ENCODE assay signal across 8 mouse cellular contexts in the genomic region with DNA sequence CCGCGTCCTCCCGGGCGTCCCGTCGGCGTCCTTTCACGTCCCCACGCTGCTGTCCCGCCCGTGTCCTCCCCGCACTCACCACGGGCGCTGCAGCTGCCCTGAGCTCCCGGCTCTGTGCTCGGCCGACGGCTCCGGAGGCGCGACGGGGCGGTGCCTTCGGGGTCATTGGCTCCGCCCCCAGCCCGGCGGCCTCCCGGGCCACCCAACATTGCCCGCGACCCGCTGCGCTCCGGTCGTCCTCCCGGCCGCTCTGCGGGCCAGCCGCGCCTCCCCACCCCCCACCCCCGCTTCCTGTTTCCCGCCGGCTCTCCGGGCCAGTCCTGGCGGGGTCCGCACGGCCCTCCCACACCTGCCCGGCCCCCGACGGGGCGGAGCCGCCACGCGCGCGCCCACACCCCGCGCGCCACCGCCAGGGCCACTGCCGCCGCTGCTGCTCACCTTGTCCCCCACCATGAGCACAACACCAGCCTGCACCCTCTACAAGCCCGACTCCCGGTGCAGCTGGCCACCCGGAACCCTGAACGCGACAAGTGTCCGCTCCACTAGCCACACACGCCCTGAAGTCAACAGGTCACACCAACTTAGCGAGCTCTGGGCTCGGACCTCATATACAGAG. TPM values are rescaled to one million over a fixed set of nuclear protein-coding genes. Genes with fewer than 3 reads are reported as not detected.
A peak's percentile ranks its signal among the peaks of the same experiment; 100 is the strongest.
DNase-seq lines count a peak whose midpoint lies in the region; ATAC-seq and TF ChIP-seq lines count a peak whose summit lies in the region.

A gene (minus strand): TSS at position 267 of the 616 bp plus-strand sequence.

- peak within 1 kb of the TSS; percentile 33 for H3K27ac ChIP-seq in spleen, adult 2 months (ENCODE audit: insufficient read depth, low read length)
- 0 out of 2 replicates have a peak within 1 kb of the TSS, but pooled peaks have one; percentile 44 for H3K27ac ChIP-seq in embryonic facial prominence, embryonic 15.5 days (replicated peaks)
- H3K27ac ChIP-seq in stomach, embryonic 16.5 days (ENCODE audit: low read length), result peak within 1 kb of the TSS; percentile 75

- no peaks in the 10 kb centered on the region for H3K9me3 ChIP-seq in embryonic facial prominence, embryonic 15.5 days (replicated peaks)
- H3K9me3 ChIP-seq in megakaryocyte, embryonic 14.5 days, result no peaks in the 10 kb centered on the region
- no peaks in the 10 kb centered on the region for H3K9me3 ChIP-seq in stomach, embryonic 16.5 days (replicated peaks; ENCODE audit: control insufficient read depth, low read length)

- no peak for TF ChIP-seq POLR2A in spleen, adult 2 months (IDR thresholded peaks at IDR 0.05; ENCODE audit: low read depth, low read length)

- TF ChIP-seq CTCF in spleen, adult 2 months (IDR thresholded peaks at IDR 0.05; ENCODE audit: extremely low read depth, insufficient read depth, insufficient read length, insufficient replicate concordance), result no peak

- peaks cover 12% of the 10 kb centered on the region for H3K4me1 ChIP-seq in spleen, adult 2 months (ENCODE audit: control insufficient read depth, insufficient read depth, insufficient read length)
- peaks cover 46% of the 10 kb centered on the region for H3K4me1 ChIP-seq in embryonic facial prominence, embryonic 15.5 days
- peaks cover 25% of the 10 kb centered on the region for H3K4me1 ChIP-seq in megakaryocyte, embryonic 14.5 days
- peaks cover 32% of the 10 kb centered on the region for H3K4me1 ChIP-seq in stomach, embryonic 16.5 days (ENCODE audit: control insufficient read depth, insufficient read depth, low read length)

- ATAC-seq in embryonic facial prominence, embryonic 15.5 days (ENCODE audit: insufficient number of reproducible peaks, low FRiP score, low TSS enrichment, low read depth), result peak; percentile 37
- ATAC-seq in stomach, embryonic 16.5 days (ENCODE audit: insufficient read depth, low FRiP score), result peak; percentile 71

- intact Hi-C loops in heart, postnatal 10 days (cut with DNase I), result loop anchor here (2.0 kb wide), 1 partner anchor 16 kb away; no protein-coding TSS in a partner anchor

- no peaks in the 10 kb centered on the region for H3K36me3 ChIP-seq in spleen, adult 2 months (ENCODE audit: control insufficient read depth, insufficient read depth, low read length)
- no peaks in the 10 kb centered on the region for H3K36me3 ChIP-seq in embryonic facial prominence, embryonic 15.5 days
- no peaks in the 10 kb centered on the region for H3K36me3 ChIP-seq in megakaryocyte, embryonic 14.5 days (replicated peaks; ENCODE audit: low read length)
- no peaks in the 10 kb centered on the region for H3K36me3 ChIP-seq in stomach, embryonic 16.5 days (ENCODE audit: control insufficient read depth, insufficient read depth, low read length)

- peak within 1 kb of the TSS; percentile 97 for H3K4me2 ChIP-seq in embryonic facial prominence, embryonic 15.5 days (replicated peaks)
- H3K4me2 ChIP-seq in stomach, embryonic 16.5 days (ENCODE audit: low read depth, low read length), result peak within 1 kb of the TSS; percentile 91

- peak within 1 kb of the TSS; percentile 61 for H3K4me3 ChIP-seq in spleen, adult 2 months (ENCODE audit: extremely low read depth, insufficient read depth, insufficient read length)
- peak within 1 kb of the TSS; percentile 65 for H3K4me3 ChIP-seq in embryonic facial prominence, embryonic 15.5 days (replicated peaks)
- H3K4me3 ChIP-seq in megakaryocyte, embryonic 14.5 days (replicated peaks), result peak within 1 kb of the TSS; percentile 90
- H3K4me3 ChIP-seq in stomach, embryonic 16.5 days (replicated peaks; ENCODE audit: low read length), result peak within 1 kb of the TSS; percentile 65

- peaks cover 10% of the 10 kb centered on the region; the same call in 1 of the 2 replicates for H3K27me3 ChIP-seq in spleen, adult 2 months (ENCODE audit: control insufficient read depth, insufficient read depth, low read length)
- peaks cover 28% of the 10 kb centered on the region for H3K27me3 ChIP-seq in embryonic facial prominence, embryonic 15.5 days
- peaks cover 89% of the 10 kb centered on the region for H3K27me3 ChIP-seq in megakaryocyte, embryonic 14.5 days (replicated peaks)
- no peaks in the 10 kb centered on the region for H3K27me3 ChIP-seq in stomach, embryonic 16.5 days (ENCODE audit: control insufficient read depth, insufficient read depth, low read length)

- peak in 1 of 2 experiments; percentile 40 for DNase-seq in spleen, adult 2 months (ENCODE audit: low read depth in 1 of 2, low spot score in 2 of 2)
- no peak for DNase-seq in spleen, postnatal 14 days (ENCODE audit: low spot score in 2 of 2)
- peak; percentile 54 to 70 for DNase-seq in heart, postnatal 10 days
- DNase-seq in kidney, postnatal 36 days, result peak; percentile 77 to 91
- DNase-seq in cerebellum, postnatal 14 days, result no peak

- peak within 1 kb of the TSS; percentile 57 for H3K9ac ChIP-seq in embryonic facial prominence, embryonic 15.5 days
- H3K9ac ChIP-seq in stomach, embryonic 16.5 days (ENCODE audit: low read length), result peak within 1 kb of the TSS; percentile 77

- WGBS in spleen, adult 2 months, result 4% methylated on average over 53 of the region's 70 CpGs
- WGBS in embryonic facial prominence, embryonic 15.5 days, result 1% methylated on average over 70 of the region's 70 CpGs
- 1% methylated on average over 69 of the region's 70 CpGs for WGBS in stomach, embryonic 16.5 days

RNA-seq across cellular contexts. Expression of the gene that starts here (rescaled TPM):
- polyA plus RNA-seq in spleen, adult 2 months (2012; rRNA removed), result 6.4 and 7.4 TPM in 2 replicates
- polyA plus RNA-seq in embryonic facial prominence, embryonic 15.5 days (2015; fragmentation: Nextera tagmentation; extraction: Ambion mirVana), result 4.3 TPM in 2 replicates
- total RNA-seq in heart, postnatal 10 days (2021), result 10 to 100 TPM; 18.8 to 20.4 TPM
- polyA plus RNA-seq in megakaryocyte, embryonic 14.5 days (2012; ENCODE audit: insufficient read depth, low replicate concordance), result 1.5 and 2.1 TPM in 2 replicates
- 4.0 and 4.4 TPM in 2 replicates for polyA plus RNA-seq in stomach, embryonic 16.5 days (2015; fragmentation: Nextera tagmentation; extraction: Ambion mirVana)

Comparison
In these comparisons a context has a peak if more than half of its experiments do, and no peak if none do; other contexts are left out.
1. DNase-seq: peak in heart, postnatal 10 days (2 of 2) and kidney, postnatal 36 days (2 of 2); none in spleen, postnatal 14 days (0 of 2) and cerebellum, postnatal 14 days (0 of 2).
2. Peak in every context shown above with its lines, with median percentiles within 50 percentile points of each other: H3K27ac ChIP-seq and H3K4me3 ChIP-seq.